Mouse (Mus musculus): ENCODE data around the gene Scarb1. TPM values are rescaled to one million over a fixed set of nuclear protein-coding genes. Genes with fewer than 3 reads are reported as not detected.

Scarb1 gene
- total RNA-seq, 4 experiments from 2014 or later: 11.1 to 19.0 (median 13.3) TPM

DNA sequence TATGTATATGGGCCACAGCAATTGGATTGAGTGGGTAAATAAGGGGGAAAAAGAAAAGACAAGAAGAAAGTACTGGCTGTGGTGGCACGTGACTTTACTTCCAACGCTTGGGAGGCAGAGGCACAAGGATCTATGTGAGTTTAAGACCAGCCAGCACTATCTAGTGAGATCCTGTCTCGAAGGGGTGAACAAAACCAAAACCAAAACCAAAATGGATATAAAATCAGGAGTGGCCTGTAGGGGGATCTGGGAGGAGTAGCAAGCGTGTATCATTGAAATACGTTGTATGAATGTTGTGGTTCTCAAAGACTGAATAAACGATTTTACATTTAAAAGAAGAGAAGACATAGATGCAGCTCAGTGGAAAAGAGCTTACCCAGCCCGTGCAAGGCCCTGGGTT, 34.5 kb downstream of the Scarb1 start:
- no peak for DNase-seq (ENCODE audit: low spot score in 2 of 2)

DNA sequence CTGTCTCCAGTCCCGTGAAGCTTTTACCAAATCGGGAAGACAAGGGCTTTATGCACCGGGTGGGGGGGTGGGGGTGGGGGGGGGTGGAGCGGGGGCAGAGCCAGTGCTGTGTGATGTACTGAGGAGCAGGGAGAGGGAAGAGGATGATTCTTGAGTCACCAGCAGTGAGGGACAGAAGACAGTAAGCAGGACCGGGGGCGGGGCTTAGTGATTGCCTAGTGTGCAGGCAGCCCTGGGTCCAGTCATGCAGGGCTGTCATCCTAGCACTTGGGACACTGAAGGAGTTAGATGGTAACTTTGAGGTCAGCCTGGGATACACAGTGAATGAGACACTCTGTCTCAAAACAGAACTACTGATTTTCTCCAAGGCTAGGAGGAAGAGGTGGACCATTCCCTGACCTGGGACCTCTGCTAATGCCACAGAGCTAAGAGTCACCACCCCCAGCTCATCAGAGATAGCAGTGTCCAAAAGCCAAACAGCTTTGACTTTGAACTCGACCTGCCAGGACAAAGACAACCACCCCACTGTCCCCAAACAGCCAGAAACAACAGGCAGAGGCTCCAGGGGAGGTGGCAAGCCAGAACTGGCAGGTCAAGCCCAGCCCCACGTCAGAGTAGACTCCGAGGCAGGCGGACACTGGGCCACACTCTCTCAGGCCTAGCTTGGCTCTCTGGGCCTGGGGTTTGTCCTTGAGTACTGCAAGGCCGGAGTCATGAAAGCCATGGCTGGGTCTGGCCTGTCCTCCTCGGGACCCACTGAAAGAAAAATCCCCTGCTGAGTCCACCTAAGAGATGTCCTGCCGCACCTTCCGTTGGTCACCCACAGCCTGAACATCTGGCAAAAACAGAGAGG, 35.4 kb downstream of the Scarb1 start:
- no peak for DNase-seq (ENCODE audit: low spot score in 2 of 2)

DNA sequence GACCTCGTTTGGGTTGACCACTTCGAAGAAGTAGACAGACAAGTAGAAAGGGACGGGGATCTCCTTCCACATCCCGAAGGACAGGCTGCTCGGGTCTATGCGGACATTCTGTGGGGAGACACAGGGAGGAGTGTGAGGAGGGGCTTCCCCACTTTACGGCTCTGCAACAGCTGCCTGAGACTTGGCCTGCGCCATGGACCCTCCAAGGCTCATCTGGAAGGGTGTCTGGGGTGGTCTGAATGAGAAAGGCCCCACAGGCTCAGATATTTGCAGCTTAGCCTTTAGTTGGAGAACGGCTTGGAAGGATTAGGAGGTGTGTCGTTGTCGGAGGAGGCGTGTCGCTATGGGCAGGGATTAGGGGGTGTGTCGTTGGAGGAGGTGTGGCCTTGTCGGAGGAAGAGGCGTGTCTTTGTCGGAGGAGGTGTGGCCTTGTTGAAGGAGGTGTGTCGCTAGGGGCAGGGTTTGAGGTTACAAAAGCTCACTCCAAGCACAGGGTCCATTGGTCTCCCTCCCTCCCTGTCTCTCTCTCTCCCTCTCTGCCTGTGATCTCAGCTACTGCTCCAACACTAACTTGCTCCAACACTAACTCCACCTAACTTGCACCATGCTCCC, 36.5 kb downstream of the Scarb1 start:
- no peak for DNase-seq (ENCODE audit: low spot score in 2 of 2)

DNA sequence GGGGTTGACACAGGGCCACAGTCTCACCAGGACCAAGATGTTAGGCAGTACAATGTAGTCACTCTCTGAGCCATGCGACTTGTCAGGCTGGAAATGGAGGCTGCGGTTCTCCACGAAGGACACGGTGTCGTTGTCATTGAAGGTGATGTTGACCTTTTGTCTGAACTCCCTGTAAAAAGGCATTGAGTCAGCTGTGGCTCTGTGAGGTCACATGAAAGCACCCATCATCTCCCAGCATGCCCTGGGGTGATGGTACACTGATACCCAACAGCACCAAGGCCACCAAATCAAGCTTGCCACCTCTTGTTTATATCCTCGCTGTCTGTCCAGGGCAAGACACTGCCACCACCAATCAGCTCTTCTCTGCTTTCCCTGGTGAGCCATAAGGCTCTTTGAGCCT, 37.8 kb downstream of the Scarb1 start:
- no peak for DNase-seq (ENCODE audit: low spot score in 2 of 2)

DNA sequence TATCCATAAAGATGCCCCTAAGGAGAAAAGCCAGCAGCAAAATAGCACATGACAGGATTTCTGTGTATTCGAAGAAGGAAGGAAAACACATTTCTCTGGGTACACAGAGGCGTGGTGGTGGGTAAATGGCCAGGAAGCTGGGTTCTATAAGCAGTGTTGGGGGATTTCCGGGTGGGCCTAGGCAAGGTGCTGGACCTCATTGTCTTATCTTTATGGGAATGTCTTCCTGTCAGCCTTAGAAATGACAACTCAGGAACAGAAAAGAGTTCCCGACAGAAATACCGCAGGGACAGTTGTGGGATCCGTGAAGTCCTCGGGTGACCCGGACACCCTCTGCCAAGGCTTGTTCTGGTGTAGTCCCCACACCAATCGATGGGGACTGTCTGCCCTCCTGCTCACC, 42.7 kb downstream of the Scarb1 start:
- no peak for DNase-seq (ENCODE audit: low spot score in 2 of 2)

DNA sequence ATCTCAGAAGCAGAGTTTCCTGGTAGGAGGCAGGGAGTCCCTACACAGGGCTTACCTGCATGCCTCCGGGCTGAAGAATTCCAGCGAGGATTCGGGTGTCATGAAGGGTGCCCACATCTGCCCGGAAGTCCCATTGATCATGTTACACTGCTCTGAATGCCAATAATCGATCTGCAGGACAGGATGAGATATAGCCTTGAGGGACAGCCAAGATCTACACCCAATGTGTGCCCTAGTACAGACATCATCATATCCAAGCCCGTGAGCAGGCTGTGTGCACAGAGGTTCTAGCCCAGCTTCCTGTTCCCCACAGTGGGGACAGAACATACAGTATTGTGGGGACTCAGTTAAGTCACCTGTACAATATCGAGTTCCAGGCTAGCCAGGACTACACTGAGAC, 43.7 kb downstream of the Scarb1 start:
- DNase-seq (ENCODE audit: low spot score in 2 of 2): no peak

DNA sequence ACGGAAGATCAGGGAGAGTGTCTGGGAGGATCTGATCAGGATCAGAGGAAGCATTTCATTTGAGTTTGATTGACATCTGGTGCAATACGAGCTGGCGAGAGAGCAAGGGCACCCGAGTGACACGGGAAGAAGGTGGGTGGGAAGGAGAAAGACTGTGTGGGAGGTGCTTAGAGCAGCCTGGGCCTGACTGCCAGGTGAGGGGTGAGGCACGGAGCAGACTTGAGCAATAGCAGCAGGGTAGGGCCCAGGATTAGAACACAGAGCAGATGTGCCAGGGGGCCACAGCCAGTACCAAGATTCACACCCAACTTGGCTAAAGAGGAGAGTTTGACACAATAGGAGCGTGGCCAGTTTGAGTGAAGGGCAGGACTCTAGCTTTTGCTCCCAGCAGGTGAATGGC, 47.9 kb downstream of the Scarb1 start:
- DNase-seq (ENCODE audit: low spot score in 2 of 2): no peak

DNA sequence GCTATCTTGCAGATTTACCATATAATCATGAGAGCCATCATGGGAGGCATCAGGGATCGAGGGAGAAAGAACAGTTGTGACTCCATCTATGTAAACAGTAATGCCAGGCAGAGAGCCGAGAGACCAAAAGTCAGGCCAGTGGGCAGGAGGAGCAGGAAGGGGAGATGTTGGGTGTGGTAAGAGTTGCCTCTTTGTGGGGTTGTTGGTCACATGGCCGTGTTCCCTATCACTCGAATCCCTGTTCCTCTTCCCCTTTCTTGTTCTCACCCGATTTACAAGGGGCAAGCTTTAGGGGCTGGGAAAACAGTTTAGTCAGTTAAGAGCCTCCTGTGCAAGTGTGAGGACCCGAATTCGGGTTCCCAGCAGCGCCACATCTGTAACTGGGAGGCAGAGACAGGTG, 49.0 kb downstream of the Scarb1 start:
- DNase-seq (ENCODE audit: low spot score in 2 of 2): no peak

DNA sequence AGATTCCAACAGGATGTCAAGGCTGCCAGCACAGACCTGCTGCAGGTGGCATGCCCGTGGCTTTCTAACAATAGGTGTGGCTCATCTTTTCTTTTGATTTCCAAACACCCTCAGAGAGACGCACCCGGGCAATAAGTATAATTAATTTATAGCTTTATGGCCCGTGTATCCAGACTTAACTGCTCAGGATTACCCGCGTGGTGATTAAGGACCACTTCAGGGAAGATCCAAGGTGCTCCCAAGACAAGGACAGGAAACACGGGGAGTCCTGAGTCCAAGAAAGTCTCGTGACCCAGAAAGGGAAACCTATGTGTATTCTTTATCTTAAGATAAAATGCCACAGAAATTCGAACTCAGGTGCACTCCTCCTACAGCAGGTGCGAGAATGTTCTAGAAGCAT, 49.5 kb downstream of the Scarb1 start:
- no peak for DNase-seq (ENCODE audit: low spot score in 2 of 2)

DNA sequence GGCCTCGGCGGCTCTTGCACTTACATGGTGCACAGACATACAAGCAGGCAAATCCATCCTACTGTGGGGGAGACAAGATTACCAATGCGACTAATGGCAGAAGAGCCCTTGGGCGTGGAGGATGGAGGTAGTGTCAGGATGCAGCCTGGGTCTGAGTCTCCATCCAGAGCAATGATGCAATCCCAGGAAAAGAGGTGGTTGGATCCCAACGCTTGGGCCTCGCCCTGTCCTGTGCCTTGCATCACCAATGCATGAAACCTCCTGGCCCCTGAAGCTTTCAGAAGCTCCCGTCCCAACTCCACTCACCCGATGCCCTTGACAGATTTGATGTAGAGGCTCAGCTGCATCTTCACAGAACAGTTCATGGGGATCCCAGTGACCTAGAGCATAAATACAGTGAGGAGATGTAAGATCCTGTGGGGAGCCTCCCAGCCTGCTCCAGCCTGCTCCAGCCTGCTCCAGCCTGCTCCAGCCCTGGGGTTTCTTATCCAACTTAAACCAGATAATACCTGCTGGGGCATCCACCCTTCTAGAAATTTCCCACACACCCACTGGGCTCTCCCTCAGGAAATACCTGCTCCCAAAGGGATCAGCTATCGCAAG, 53.7 kb downstream of the Scarb1 start:
- DNase-seq (ENCODE audit: low spot score in 2 of 2): no peak

DNA sequence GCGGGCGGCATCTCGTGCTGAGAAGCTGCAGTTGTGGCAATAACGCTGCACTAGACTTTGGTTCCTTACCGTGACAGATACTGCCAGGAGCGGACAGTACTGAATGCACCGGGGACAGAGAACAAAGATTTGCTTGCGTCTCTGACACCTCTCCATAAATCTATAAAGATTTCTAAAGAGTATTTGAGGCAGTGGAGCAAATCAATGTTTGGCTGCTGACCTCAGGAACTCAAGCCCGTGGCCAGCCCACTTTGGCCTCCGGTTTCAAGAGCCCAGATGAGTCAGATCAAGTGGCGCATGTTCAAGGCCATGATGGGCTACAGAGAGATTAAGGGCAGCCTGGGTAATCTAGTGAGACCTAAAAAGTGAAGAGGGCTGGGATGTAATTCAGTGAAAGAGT, 54.8 kb downstream of the Scarb1 start:
- no peak for DNase-seq (ENCODE audit: low spot score in 2 of 2)

DNA sequence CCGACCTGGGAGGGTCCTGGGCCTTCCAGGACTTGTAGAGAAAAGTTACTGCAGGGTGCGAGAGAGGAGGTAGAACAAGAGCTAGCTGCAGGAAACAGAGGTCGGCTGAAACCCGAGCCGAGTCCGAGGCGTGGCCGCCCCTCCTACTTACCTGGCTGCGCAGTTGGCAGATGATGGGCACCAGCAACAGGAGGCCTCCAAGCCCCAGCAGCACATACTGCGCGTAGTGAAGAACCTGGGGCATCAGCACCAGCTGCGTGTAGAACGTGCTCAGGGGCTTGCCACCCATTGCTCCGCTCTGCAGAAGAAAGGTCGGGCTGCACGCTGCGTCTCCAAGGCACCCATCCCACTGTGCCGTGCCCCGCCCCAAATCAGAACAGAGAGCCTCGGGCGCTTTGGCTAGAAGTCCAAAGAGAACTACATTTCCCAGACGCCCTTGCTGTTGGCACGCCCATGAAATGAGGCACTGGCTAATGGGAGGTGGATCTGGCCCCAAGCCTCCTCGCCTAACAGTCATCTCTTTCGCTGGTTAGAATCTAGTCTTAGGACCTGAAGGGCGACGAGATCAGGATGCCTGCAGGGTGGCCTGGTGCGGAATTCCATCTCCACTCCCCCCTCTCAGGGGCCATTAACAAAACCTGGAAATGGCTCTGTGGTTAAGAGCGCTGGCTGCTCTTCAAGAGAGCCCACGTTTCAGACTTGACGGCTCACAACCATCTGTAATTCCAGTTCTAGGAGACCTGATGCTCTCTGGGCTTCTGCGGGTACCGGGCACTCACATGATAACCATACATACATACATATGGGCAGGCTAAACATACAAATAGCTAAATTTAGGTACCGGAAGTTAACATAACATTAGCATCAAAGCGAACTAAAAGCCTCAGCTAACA, 56.9 kb downstream of the Scarb1 start:
- DNase-seq (ENCODE audit: low spot score in 2 of 2): no peak

DNA sequence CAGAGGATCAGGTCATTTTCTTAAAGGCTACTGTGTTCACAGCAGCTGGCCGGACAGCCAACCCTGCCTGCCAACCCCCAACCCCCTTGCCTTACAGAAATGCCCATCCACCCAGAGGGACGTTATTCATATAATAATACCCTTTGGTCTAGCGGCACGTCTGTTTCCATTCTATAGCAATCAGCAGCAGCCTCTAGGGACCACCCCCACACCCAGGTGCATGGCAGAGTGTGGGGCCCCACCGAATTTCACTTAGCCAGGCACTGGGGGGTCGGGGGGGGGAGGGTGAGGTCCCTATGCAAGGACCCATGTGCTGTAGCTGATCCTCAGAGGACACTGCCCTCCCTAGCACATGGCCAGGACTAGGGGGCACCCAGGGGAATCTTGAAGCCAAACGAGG, 61.7 kb downstream of the Scarb1 start:
- no peak for DNase-seq (ENCODE audit: low spot score in 2 of 2)

DNA sequence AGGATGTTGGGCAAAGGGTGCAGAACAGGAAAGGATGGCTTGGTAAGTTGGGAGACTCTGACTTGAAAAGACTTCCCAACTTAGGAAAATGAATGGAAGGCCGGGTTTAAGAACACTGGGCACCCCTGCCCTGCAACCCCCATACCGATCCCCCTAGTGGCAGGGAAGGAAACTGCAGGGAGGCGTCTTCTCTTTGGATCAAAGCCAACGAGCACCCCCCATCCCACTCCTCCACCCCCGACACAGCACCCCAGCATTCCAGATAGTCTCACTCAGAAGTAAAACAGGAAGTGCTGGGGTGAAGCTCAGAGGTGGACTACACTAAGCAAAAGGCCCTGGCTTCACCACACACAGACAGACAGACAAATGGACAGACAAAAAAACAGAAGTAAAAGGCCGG, 62.6 kb downstream of the Scarb1 start:
- no peak for DNase-seq (ENCODE audit: low spot score in 2 of 2)

DNA sequence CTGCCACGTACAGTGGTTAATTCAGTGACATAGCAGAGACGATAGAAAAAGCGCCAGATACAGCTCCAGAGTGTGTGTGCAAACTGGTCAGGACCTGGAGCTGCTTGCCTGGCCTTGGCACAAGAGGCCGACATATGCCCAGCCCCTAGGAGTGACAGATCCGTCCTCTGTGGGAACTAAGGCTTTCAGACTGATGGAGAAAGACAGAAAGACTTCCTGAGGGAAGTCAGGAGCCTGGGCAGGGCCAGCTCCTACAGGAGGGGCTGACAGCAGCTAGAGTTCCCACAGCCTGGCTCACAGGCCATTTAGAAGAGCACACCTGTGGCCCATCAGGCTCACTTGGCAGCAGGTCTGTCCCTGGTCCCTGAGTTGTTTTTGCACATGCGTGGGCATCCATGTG, 63.6 kb downstream of the Scarb1 start:
- DNase-seq (ENCODE audit: low spot score in 2 of 2): no peak

DNA sequence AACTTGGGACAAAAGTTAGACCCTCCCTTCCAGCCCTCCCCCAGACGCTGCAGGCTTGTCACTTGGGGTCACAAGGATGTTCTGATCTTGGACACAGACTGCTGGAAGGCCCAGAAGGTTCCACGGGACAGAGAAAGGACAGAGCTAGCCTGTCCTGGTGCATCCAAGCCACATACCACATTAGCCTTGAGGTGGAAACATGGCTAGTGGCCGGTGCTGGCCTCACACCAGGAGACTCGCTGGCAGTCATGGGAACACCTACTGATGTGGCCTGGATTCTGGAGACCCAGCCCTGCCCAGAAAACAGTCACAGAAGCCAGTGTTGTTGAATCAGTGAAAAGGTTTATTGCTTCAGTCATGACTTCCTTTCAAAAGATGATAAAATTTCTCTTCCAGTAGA, 64.1 kb downstream of the Scarb1 start:
- no peak for DNase-seq (ENCODE audit: low spot score in 2 of 2)

DNA sequence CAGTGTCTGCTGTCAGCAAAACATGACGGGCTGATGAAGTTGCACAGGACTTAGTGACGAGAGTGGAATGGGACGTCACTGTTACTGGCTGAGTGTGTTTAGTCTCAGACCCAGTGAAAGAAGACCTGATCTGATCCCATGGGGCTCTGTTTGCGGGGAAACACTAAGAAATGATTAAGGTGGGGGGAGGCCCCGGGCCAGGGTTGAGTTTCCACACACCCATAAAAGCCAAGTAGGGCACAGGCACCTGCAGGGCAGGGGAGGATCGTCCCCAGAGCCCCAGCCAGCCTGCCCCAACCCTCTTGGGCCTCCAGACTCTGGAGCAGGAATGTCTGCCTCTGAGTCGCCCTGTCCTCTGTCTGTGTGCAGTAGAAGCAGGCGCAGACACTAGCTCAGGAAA, 65.6 kb downstream of the Scarb1 start:
- DNase-seq (ENCODE audit: low spot score in 2 of 2): no peak

DNA sequence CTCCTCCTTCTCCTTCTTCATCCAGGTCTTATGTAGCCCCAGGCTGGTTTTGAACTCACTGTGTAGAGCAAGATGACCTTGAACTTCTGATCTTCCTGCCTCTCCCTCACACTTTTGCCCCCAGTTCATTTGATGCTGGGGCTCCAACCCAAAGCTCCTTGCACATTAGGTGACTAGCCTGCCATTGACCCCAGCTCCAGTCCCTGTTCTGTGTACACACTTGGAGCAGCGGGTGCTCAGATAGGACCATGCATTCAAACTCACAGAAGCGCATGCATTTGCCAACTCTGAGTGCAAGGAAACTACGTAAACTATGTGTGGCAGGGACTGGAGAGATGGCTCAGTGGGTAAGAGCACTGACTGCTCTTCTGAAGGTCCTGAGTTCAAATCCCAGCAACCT, 66.1 kb downstream of the Scarb1 start:
- no peak for DNase-seq (ENCODE audit: low spot score in 2 of 2)

DNA sequence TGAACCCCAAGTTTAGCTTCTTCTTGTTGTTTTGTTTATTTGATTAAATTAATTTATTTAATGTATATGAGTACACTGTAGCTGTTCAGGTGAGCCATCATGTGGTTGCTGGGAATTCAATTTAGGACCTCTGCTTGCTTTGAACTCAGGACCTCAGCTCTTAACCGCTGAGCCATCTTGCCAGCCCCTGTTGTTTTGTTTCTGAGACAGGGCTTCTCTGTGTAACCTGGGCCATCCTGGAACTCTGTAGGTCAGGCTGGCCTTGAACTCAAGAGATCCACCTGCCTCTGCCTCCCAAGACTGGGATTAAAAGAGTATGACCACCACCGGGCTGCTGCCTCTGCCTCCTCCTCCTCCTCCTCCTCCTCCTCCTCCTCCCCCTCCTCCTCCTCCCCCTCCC, 66.7 kb downstream of the Scarb1 start:
- DNase-seq (ENCODE audit: low spot score in 2 of 2): no peak

DNA sequence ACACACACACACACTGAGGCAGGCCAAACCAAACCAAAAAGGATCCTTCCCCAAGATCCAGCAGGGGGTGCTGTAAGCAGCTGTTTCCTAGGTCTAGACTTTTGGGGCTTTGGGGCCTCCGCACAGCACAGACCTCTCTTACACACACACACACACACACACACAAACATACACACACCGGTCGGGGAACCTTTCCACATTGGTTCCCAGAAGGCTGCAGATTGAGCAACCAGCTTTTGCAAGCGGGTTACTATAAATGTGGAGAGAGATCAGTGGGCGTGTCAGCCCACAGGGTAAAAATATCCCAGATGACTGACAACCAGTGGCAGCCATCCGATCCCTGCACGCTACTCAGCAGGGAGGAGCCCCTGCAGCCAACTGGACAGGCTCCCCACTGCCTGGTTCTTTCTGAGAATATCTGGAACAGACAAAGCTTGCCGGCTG, 67.2 kb downstream of the Scarb1 start:
- DNase-seq (ENCODE audit: low spot score in 2 of 2): peak; percentile 78 to 87

DNA sequence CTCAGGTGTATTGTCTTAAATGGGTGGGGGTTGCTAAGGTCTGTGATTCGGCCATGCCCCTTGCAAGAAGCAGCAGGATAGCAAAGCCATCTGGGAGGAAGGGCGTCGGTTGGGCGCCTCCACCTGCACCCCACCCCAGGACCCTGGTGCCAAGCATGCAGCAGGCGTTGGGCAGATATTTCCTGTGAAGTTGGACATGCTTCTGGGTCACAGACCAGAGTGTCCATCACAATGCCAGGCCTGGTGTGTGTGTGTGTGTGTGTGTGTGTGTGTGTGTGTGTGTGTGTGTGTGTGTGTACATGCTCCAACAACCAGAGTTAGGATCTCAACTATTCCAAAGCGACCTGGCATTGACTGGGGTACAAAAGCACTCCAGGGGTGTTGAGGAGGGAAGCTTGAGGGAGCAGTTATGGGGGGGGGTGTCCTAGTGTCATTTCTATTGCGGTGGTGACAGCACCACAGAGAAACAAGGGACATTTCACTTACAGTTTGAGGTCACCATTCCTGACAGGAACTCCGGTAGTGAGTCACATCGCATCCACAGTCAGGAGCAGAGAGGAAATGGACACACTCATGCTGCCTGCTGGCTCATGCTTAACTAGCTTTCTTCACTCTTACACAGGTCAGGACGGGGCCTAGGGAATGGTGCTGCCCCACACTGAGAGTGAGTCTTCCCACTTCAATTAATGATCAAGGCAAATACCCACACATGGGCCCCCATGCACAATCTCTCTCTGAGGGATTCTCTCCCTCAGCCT, 68.5 kb downstream of the Scarb1 start:
- DNase-seq (ENCODE audit: low spot score in 2 of 2): no peak

Measured in gastrocnemius, adult 8-10 months (tissue).